Mouse (Mus musculus) heart, embryonic 10.5 days (tissue): ENCODE measurements around the gene Ccdc142. TPM values are rescaled to one million over a fixed set of nuclear protein-coding genes. Genes with fewer than 3 reads are reported as not detected.

Experiments used
- DNase-seq: peaks from one replicate; pipeline ENCODE4 v3.0.0-alpha.2; 2017; ENCODE audit warnings: low spot score
- H3K27ac ChIP-seq: fragments of 300-500 bp; sonication (generic); 2 replicates; pipeline ENCODE4 v1.5.1; 2016; ENCODE audit warnings: mild to moderate bottlenecking
- H3K27me3 ChIP-seq: fragments of 300-500 bp; sonication (generic); 2 replicates; pipeline ENCODE4 v1.6.1; 2016; ENCODE audit warnings: mild to moderate bottlenecking; ENCODE audit not compliant: poor library complexity, insufficient read depth, severe bottlenecking
- H3K36me3 ChIP-seq: fragments of 300-500 bp; sonication (generic); 2 replicates; pipeline ENCODE4 v1.6.1; 2016; ENCODE audit warnings: mild to moderate bottlenecking, moderate library complexity
- H3K4me1 ChIP-seq: fragments of 300-500 bp; sonication (generic); 2 replicates; pipeline ENCODE4 v1.6.1; 2016; ENCODE audit warnings: mild to moderate bottlenecking
- H3K4me3 ChIP-seq: fragments of 300-500 bp; sonication (generic); 2 replicates; pipeline ENCODE4 v1.5.1; 2016; ENCODE audit warnings: mild to moderate bottlenecking, moderate library complexity
- H3K9me3 ChIP-seq: fragments of 300-500 bp; sonication (generic); 2 replicates; pipeline ENCODE4 v1.6.1; 2016; ENCODE audit warnings: mild to moderate bottlenecking, moderate library complexity
- WGBS: fragments of 180-500 bp; shearing (Covaris S2); methylation state at CpG from one replicate; pipeline ENCODE4 v1.1.7; 2016; 5-methylcytosine and 5-hydroxymethylcytosine counted together
- polyA plus RNA-seq: library from polyadenylated mRNA; unstranded; fragments of >200 nt; fragmentation: Nextera tagmentation; extraction: Ambion mirVana; gene quantifications from 2 replicates; pipeline ENCODE4 v1.2.1, GENCODE M21; 2016

Ccdc142 gene
- polyA plus RNA-seq, 1 experiment from 2014 or later = 1.8 TPM

DNA sequence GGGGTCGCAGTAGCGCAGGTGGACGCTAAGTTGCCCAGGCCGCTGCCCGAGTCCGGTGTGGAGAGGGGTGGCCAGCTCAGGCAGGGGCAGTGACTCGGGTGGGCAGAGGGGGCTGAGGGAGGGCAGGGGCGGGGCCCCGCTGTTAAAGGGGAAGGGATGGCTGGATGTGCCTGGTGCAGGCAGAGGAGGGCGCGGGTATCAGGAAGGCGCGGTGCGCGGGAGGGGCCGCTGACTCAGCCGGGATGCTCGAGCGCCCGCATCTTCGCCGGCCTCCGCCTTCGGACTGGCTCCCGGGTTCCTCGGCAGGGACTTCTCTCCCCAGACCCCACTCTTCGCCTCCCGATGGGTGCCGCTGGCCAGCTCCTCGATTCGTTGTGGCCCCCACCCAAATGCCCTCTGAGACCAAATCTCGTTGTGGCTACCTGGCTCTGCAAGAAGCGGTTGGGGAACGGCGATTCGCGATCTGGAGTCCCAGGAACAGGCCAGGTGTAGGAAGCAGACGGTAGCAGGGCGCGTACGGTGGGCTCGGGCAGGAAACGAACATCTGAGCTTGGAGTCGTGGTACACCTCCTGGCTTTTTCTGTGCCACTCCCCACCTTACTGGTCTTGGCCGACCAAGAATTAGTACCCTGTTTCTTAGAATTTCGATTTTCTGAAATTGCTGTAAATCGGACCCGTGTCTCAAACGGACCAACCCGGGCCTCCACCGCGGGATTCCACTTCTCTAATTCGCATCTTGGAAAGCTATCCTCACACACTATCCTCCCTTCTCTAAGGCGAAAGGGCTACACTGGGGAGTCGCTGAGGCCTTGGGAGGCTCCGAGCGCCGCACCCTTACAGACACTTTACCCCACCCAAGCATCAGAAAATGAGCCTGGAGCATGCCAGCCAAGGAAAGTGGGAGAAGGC lies 30.8 kb upstream of the Ccdc142 start:
- no peaks in the 10 kb centered on the region for H3K9me3 ChIP-seq
- H3K27me3 ChIP-seq = peaks cover 100% of the 10 kb centered on the region
- H3K4me1 ChIP-seq = peaks cover 30% of the 10 kb centered on the region
- no peak overlapping the region for H3K27ac ChIP-seq
- WGBS = under 1% methylated on average over 56 of the region's 58 CpGs
- H3K36me3 ChIP-seq = no peaks in the 10 kb centered on the region
- H3K4me3 ChIP-seq = peak overlapping the region; percentile 49
- no peak for DNase-seq

- Histone ChIP-seq H3K9me3 (no peaks in the 10 kb centered on the region), H3K36me3 (no peaks in the 10 kb centered on the region), H3K4me1 (peaks cover 30% of the 10 kb centered on the region), H3K4me3 (peak overlapping the region; percentile 36), H3K27me3 (peaks cover 100% of the 10 kb centered on the region), H3K27ac (no peak overlapping the region)
- under 1% methylated on average over 22 of the region's 24 CpGs for WGBS
- no peak for DNase-seq
Measured at GRCm38 (mm10) chr6:83071220-83071619, 30.2 kb upstream of the Ccdc142 start.

DNA sequence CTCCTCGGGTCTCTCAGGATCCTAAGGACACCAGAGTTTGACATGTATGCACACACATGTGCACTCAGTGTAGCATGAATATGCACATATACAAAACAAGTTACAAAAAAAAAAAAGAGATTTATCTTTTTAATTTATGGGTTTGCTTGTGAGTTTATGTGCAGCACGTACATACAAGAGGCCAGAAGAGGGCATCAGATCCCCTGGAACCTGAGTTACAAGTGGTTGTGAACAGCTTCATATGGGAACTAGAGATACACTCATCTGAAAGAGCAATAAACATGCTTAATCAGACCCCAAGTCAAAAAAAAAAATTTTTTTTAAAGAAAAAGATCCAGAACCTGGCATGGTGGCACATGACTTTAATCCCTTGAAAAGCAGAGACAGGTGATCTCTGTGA lies 26.4 kb upstream of the Ccdc142 start:
- H3K27ac ChIP-seq = no peak overlapping the region
- WGBS = 17% methylated on average over 2 of the region's 2 CpGs
- no peak for DNase-seq
- peaks cover 2% of the 10 kb centered on the region for H3K36me3 ChIP-seq
- peaks cover 29% of the 10 kb centered on the region for H3K4me1 ChIP-seq
- H3K27me3 ChIP-seq = peaks cover 74% of the 10 kb centered on the region
- H3K4me3 ChIP-seq = no peak overlapping the region
- no peaks in the 10 kb centered on the region for H3K9me3 ChIP-seq

DNA sequence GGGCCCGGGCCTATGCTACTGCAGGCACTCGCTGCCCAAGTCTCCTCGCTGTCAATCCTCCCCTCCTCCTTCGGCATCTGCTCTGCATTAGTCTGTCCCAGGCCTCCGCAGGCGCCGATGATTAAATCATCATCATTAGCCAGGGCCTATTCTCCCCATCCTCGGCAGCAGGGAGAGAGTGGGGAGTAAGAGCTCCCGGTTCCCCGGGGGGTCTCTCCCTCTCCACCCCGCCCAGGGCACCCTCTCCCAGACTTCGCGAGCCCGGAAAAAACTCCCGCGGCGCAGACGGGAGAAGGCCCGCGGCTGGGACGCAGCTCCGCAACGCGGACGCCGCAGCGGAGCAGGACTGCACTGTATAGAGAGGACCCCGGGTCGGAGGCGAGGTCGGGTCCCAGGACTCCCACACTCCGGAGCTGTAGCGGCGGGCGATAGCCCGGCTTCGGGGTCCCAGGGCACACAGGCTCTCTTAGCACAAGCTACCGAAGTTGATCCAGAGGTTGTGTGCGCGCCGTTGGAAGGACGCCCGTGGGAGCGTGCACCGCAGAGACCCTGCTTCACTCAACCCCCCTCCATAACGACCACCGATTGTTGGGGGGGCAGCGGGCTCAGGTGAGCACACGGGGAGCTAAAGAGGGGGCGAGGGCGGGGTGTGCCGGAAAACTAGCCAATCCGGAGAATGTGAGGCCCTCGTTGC lies 23.6 kb upstream of the Ccdc142 start, which contains the start of gene Pcgf1:
TSS of gene Pcgf1 (plus strand) at position 240 of the 694 bp plus-strand sequence.
- H3K4me3 ChIP-seq = peak within 1 kb of the TSS; percentile 87
- DNase-seq = no peak
- H3K4me1 ChIP-seq = peaks cover 13% of the 10 kb centered on the region
- WGBS = under 1% methylated on average over 54 of the region's 54 CpGs
- no peaks in the 10 kb centered on the region for H3K9me3 ChIP-seq
- H3K27me3 ChIP-seq = peaks cover 73% of the 10 kb centered on the region
- peak within 1 kb of the TSS; percentile 95 for H3K27ac ChIP-seq
- H3K36me3 ChIP-seq = peaks cover 29% of the 10 kb centered on the region

- H3K27ac ChIP-seq = peak overlapping the region; percentile 95
- WGBS = under 1% methylated on average over 46 of the region's 46 CpGs
- DNase-seq = peak; percentile 99
- H3K4me3 ChIP-seq = peak overlapping the region; percentile 87
- H3K36me3 ChIP-seq = peaks cover 29% of the 10 kb centered on the region
- peaks cover 13% of the 10 kb centered on the region for H3K4me1 ChIP-seq
- H3K9me3 ChIP-seq = no peaks in the 10 kb centered on the region
- H3K27me3 ChIP-seq = peaks cover 73% of the 10 kb centered on the region
Measured at GRCm38 (mm10) chr6:83078324-83078858, 23.0 kb upstream of the Ccdc142 start.

GRCm38 (mm10) chr6:83080210-83080609 lies 21.2 kb upstream of the Ccdc142 start:
- Histone ChIP-seq H3K36me3 (peaks cover 29% of the 10 kb centered on the region), H3K27ac (no peak overlapping the region), H3K4me1 (peaks cover 13% of the 10 kb centered on the region), H3K27me3 (peaks cover 73% of the 10 kb centered on the region), H3K4me3 (no peak overlapping the region), H3K9me3 (no peaks in the 10 kb centered on the region)
- WGBS = 93% methylated on average over 5 of the region's 5 CpGs
- DNase-seq = no peak

GRCm38 (mm10) chr6:83083497-83083896 lies 17.9 kb upstream of the Ccdc142 start:
- H3K27ac ChIP-seq = no peak overlapping the region
- WGBS = 11% methylated on average over 5 of the region's 5 CpGs
- peaks cover 29% of the 10 kb centered on the region for H3K36me3 ChIP-seq
- H3K4me3 ChIP-seq = no peak overlapping the region
- no peak for DNase-seq
- H3K9me3 ChIP-seq = no peaks in the 10 kb centered on the region
- peaks cover 39% of the 10 kb centered on the region for H3K4me1 ChIP-seq
- H3K27me3 ChIP-seq = peaks cover 85% of the 10 kb centered on the region

GRCm38 (mm10) chr6:83084477-83084876 lies 16.9 kb upstream of the Ccdc142 start:
- peaks cover 29% of the 10 kb centered on the region for H3K36me3 ChIP-seq
- peaks cover 32% of the 10 kb centered on the region for H3K4me1 ChIP-seq
- 9% methylated on average over 6 of the region's 6 CpGs for WGBS
- DNase-seq = no peak
- peaks cover 92% of the 10 kb centered on the region for H3K27me3 ChIP-seq
- no peak overlapping the region for H3K4me3 ChIP-seq
- H3K27ac ChIP-seq = no peak overlapping the region
- H3K9me3 ChIP-seq = no peaks in the 10 kb centered on the region

- no peak within 1 kb of the TSS; the same call in 1 of the 2 replicates for H3K27ac ChIP-seq
- peaks cover 13% of the 10 kb centered on the region for H3K36me3 ChIP-seq
- peaks cover 89% of the 10 kb centered on the region for H3K27me3 ChIP-seq
- H3K4me1 ChIP-seq = peaks cover 29% of the 10 kb centered on the region
- H3K4me3 ChIP-seq = peak within 1 kb of the TSS; percentile 55
- WGBS = 2% methylated on average over 42 of the region's 42 CpGs
- no peaks in the 10 kb centered on the region for H3K9me3 ChIP-seq
- no peak for DNase-seq
Measured at GRCm38 (mm10) chr6:83086121-83087035, 15.0 kb upstream of the Ccdc142 start, which contains the start of gene Lbx2. Lbx2 (plus strand) TSS chr6:83086367.

GRCm38 (mm10) chr6:83087205-83087925 lies 14.0 kb upstream of the Ccdc142 start:
- H3K4me3 ChIP-seq = peak overlapping the region; percentile 55
- H3K27ac ChIP-seq = no peak overlapping the region; the same call in 1 of the 2 replicates
- DNase-seq = no peak
- H3K27me3 ChIP-seq = peaks cover 79% of the 10 kb centered on the region
- WGBS = 2% methylated on average over 47 of the region's 47 CpGs
- peaks cover 29% of the 10 kb centered on the region for H3K4me1 ChIP-seq
- H3K36me3 ChIP-seq = peaks cover 3% of the 10 kb centered on the region
- H3K9me3 ChIP-seq = no peaks in the 10 kb centered on the region

DNA sequence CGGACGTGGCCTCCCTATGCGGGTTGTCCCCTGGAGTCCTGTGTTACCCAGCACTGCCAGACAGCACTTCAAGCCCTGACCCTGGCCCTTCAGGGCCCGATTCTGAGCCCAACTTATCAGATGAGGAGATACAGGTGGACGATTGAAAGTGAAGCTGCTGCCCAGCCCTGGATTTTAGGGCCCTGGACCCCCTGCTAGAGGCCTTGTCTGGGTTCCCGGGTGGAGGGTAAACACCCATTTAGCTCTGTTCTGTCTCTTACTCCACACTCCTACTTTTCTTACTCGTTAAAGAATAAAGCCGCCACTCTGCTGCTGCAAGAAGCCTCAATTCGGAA lies 13.5 kb upstream of the Ccdc142 start:
- H3K4me1 ChIP-seq = peaks cover 29% of the 10 kb centered on the region
- H3K27me3 ChIP-seq = peaks cover 79% of the 10 kb centered on the region
- H3K27ac ChIP-seq = no peak overlapping the region
- peak overlapping the region; percentile 55 for H3K4me3 ChIP-seq
- H3K36me3 ChIP-seq = no peaks in the 10 kb centered on the region
- no peak for DNase-seq
- WGBS = 10% methylated on average over 9 of the region's 9 CpGs
- H3K9me3 ChIP-seq = no peaks in the 10 kb centered on the region
